Mouse (Mus musculus) activated CD4-positive, CD25-positive, alpha-beta regulatory T cell, adult 9 weeks (primary cell): ENCODE data around the gene Csf2. TPM values are rescaled to one million over a fixed set of nuclear protein-coding genes. Genes with fewer than 3 reads are reported as not detected.

Experiments used
- polyA plus RNA-seq: library from polyadenylated mRNA; unstranded; fragments of 100-300 nt; shearing (Covaris generic); gene quantifications from one replicate; pipeline ENCODE4 v1.2.1, GENCODE M21; 2017

The Csf2 gene
- not detected for polyA plus RNA-seq

GRCm38 (mm10) chr11:54248940-54249717, at the start of gene Csf2:
Gene Csf2, minus strand, starts transcription at chr11:54249667.

GRCm38 (mm10) chr11:54267177-54267576, 17.7 kb upstream of the Csf2 start, which contains the start of gene Il3:
Gene Il3, minus strand, starts transcription at chr11:54267277.

Other genes starting within 250 kb of the Csf2 start
- gene Slc22a4, start 221.6 kb downstream of the Csf2 start, polyA plus RNA-seq, result 0.27 TPM
- 1.2 TPM for gene Pdlim4, start 180.7 kb downstream of the Csf2 start, polyA plus RNA-seq
- not detected for gene P4ha2, start 149.6 kb downstream of the Csf2 start, polyA plus RNA-seq
- gene Il3, start 17.6 kb upstream of the Csf2 start, polyA plus RNA-seq, result not detected
- not detected for gene Acsl6, start 54.1 kb upstream of the Csf2 start, polyA plus RNA-seq
- not detected for gene Meikin, start 121.0 kb upstream of the Csf2 start, polyA plus RNA-seq
- gene Fnip1, start 188.5 kb upstream of the Csf2 start, polyA plus RNA-seq, result 9.7 TPM